Mouse (Mus musculus): Measurements from ENCODE around the gene Rad23a.

DNA sequence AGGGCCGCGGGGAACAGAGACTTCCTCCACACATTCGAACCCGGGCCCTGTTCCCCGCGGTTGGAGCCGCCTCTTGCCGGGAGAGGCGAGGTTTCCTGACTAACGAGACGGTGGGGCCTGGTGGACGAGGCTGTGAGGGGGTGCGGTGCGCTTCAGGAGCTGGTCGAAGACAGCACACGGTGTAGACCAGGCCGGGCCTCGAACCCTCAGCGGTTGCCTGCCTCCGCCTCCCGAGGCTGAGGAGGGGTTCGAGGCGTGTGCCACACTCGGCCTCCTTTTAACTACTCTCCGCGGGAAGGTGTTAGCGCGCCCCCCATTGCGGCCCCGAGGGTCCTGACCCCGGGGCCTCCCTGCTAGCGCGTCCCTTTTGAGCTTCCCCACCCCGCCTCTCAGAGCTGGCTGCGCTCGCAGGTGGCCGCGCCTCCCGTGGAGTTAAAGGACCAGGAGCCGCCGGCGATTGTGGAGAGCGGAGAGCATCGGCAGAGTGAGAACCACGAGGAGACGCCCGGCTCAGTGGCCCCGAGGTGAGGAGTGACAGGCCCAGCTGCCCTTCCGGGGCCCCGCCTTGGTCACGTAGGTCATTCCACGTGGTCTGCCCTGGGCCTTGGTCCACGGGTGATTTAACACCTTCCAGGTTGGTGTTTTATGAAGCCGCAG lies 32.0 kb upstream of the Rad23a start:
- no peak for TF ChIP-seq POLR2A (IDR thresholded peaks at IDR 0.05; ENCODE audit: insufficient read depth, low read depth, low read length)
- TF ChIP-seq CTCF (IDR thresholded peaks at IDR 0.05; ENCODE audit: insufficient read depth, low read depth, low read length), result no peak
